Mouse (Mus musculus): Measurements from ENCODE around the gene Olfr1031.
"Not testable (repeated sequence)": the region's sequence is repeated elsewhere in the genome, so short reads cannot be mapped to it uniquely, and the experiment has no call there.

Olfr1031 gene

DNA sequence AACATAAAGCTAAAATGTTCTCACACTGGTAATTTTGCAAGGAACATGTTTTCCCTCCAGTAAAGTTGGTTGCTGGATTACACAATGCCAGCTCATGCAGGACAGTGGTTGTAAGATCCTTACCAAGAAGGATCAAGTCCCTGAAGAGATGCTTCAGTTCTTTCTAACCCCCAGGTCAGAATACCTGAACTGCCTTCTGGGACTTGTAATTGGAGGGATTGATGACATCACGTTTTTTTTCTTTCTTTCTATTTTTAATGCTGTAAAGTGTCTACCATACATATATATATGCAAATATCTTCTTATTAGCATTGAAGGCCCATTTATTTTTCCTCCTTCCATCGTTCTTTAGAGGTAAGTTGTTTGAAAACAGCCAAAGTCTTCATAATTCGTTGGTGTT is at the start of gene Olfr1031:
TSS of gene Olfr1031 (plus strand) at position 301 of the 400 bp plus-strand sequence.
- no peak for DNase-seq

GRCm38 (mm10) chr2:85950137-85950536 is 40.0 kb upstream of the Olfr1031 start, which contains the start of gene Olfr1028:
Olfr1028 (plus strand) TSS chr2:85950437.
- no peak for DNase-seq

DNA sequence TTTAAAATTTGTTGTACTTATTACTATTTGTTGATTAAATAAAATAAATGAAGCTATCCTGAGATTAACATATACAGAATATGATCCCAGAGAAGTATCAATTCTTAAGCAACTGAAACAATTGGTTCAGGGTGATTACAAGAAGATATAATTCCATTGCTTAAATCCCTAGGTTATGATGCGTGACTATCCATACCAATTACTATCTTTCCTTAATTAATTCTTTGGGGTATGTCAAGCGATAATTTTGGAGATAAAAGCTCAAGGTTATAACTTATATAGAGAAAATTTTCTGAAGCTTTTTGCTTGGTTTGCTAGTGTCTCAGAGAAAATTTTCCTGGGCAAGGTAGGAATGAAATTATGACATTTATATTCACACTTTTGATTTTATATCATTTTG is 16.5 kb upstream of the Olfr1031 start, which contains the start of gene Olfr1029:
TSS of gene Olfr1029 (plus strand) at position 301 of the 400 bp plus-strand sequence.
- no peak for DNase-seq

GRCm38 (mm10) chr2:85978976-85979375 is 11.1 kb upstream of the Olfr1031 start, which contains the start of gene Olfr1030:
Olfr1030 (plus strand) TSS chr2:85979276.
- no peak for DNase-seq

DNA sequence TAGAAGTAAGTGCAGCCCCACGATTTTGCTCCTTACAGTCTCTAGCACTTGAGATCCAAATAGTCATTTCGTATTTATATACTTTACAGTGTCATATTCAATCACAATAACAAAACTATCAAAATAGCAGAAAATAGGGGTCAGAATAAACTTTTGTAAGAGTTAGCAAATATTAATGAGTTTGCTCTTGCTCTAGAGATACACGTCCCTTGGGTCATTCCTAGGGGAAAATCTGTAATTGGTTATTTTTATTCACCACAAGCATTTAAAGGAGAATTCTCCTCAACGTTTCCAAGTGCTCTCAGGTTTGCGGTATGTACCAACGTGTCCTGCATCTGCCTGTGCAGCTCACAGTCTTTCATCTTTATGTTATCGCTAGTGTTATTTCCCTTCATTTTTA is 15.1 kb downstream of the Olfr1031 start, which contains the start of gene Olfr1032:
TSS of gene Olfr1032 (plus strand) at position 301 of the 400 bp plus-strand sequence.
- DNase-seq: no peak

GRCm38 (mm10) chr2:86020406-86020805 is 30.3 kb downstream of the Olfr1031 start, which contains the start of gene Olfr1033:
Olfr1033 (plus strand) TSS chr2:86020633.
- DNase-seq: not testable (repeated sequence)

DNA sequence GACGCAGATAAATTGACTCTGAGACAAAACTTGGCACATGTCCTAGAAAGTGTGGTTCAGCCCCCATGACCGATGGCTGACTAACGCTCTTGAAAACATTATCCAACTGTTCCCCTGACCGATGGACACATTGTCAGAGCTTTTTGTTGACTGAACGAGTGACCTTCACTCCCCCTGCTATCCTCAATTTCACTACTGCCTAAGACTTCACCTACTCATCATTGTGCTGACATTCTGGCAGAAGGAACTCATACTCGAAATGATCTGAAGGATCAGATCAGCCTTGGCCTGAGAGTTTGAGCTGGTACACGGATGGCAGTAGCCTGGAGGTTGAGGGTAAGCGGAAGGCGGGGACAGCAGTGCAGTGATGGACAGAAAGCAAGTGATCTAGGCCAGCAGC is 31.4 kb downstream of the Olfr1031 start:
- not testable (repeated sequence) for DNase-seq
